Mouse (Mus musculus) hindbrain, embryonic 13.5 days (tissue): ENCODE data around the gene Mrps33. TPM values are rescaled to one million over a fixed set of nuclear protein-coding genes. Genes with fewer than 3 reads are reported as not detected.

Experiments
- ATAC-seq: fragments of 200-750 bp; cut with Nextera tagmentation; 2 replicates; pipeline ENCODE4 v1.8.0; 2017; ENCODE audit warnings: moderate TSS enrichment; ENCODE audit not compliant: low FRiP score
- H3K27ac ChIP-seq: fragments of 300-500 bp; sonication (generic); 2 replicates; pipeline ENCODE4 v1.5.1; 2015; ENCODE audit warnings: inconsistent platforms, mild to moderate bottlenecking, moderate library complexity
- H3K27me3 ChIP-seq: fragments of 300-500 bp; sonication (generic); 2 replicates; pipeline ENCODE4 v1.6.1; 2015; ENCODE audit warnings: mild to moderate bottlenecking, inconsistent platforms
- H3K36me3 ChIP-seq: fragments of 300-500 bp; sonication (generic); 2 replicates; pipeline ENCODE4 v1.6.1; 2015; ENCODE audit warnings: mild to moderate bottlenecking, inconsistent platforms
- H3K4me1 ChIP-seq: fragments of 300-500 bp; sonication (generic); replicated peaks from 2 replicates; pipeline ENCODE4 v1.6.1; 2015; ENCODE audit warnings: inconsistent platforms
- H3K4me2 ChIP-seq: fragments of 300-500 bp; sonication (generic); 2 replicates; pipeline ENCODE4 v1.6.1; 2015; ENCODE audit warnings: inconsistent platforms, mild to moderate bottlenecking, moderate library complexity
- H3K4me3 ChIP-seq: fragments of 300-500 bp; sonication (generic); 2 replicates; pipeline ENCODE4 v1.5.1; 2015; ENCODE audit warnings: mild to moderate bottlenecking, inconsistent platforms
- H3K9ac ChIP-seq: fragments of 300-500 bp; sonication (generic); 2 replicates; pipeline ENCODE4 v1.6.1; 2015; ENCODE audit warnings: mild to moderate bottlenecking, inconsistent platforms
- H3K9me3 ChIP-seq: fragments of 300-500 bp; sonication (generic); 2 replicates; pipeline ENCODE4 v1.6.1; 2016; ENCODE audit warnings: inconsistent platforms
- WGBS: fragments of 180-500 bp; shearing (Covaris S2); methylation state at CpG from one replicate; pipeline ENCODE4 v1.1.7; 2015; 5-methylcytosine and 5-hydroxymethylcytosine counted together
- polyA plus RNA-seq: library from polyadenylated mRNA; unstranded; fragments of >200 nt; fragmentation: Nextera tagmentation; extraction: Ambion mirVana; gene quantifications from 2 replicates; pipeline ENCODE4 v1.2.1, GENCODE M21; 2015

Gene Mrps33
- polyA plus RNA-seq, 1 experiment from 2014 or later, result 222 TPM

DNA sequence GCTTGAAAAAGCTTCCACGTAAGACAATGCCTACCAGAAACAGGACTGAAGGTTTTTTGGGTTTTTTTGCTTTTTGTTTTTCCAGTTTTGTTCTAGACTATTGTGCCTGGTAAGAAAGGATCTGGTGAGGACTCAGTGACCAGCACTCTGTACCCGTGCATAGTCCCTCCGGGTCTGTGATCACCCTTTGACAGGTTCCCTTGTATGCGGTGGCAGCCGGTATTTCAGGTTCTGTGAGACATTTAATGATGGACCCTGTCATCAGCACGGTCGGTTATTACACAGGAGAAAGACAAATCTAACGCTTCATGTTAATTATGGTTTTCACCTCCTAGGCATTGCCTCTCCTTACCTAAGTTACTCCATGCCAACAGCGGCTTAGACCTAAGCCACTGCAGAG is 35.8 kb downstream of the Mrps33 start:
- Histone ChIP-seq H3K27me3 (no peaks in the 10 kb centered on the region), H3K4me1 (no peaks in the 10 kb centered on the region), H3K27ac (no peak overlapping the region), H3K9me3 (no peaks in the 10 kb centered on the region), H3K4me2 (no peak overlapping the region), H3K36me3 (no peaks in the 10 kb centered on the region), H3K4me3 (no peak overlapping the region), H3K9ac (no peak overlapping the region)
- WGBS, result 89% methylated on average over 9 of the region's 9 CpGs
- ATAC-seq, result no peak

DNA sequence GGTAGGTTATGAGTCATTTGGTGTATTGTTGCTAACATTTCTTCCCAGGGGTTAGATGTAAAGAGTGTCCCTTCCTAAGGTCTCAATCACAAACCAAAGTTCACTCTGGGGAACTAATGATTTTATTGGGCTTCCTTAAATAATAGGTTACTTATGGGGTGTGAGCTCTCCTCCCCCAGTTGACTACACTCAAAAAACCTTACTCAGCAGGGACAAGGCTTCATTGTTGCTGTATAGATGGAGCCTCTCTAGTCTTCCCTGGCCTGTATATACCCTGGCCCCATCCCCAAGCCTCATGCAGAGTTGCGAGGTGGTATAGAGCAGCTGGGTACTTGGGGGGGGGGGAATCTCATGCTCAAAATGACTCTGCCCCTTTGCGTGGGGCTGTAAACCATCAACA is 53.6 kb downstream of the Mrps33 start:
- no peak overlapping the region for H3K4me2 ChIP-seq
- no peaks in the 10 kb centered on the region for H3K27me3 ChIP-seq
- ATAC-seq, result no peak
- H3K9ac ChIP-seq, result no peak overlapping the region
- H3K4me3 ChIP-seq, result no peak overlapping the region
- 79% methylated on average over 2 of the region's 2 CpGs for whole genome bisulfite sequencing
- no peaks in the 10 kb centered on the region for H3K9me3 ChIP-seq
- no peak overlapping the region for H3K27ac ChIP-seq
- H3K4me1 ChIP-seq, result no peaks in the 10 kb centered on the region
- H3K36me3 ChIP-seq, result no peaks in the 10 kb centered on the region

Other genes starting within 250 kb of the Mrps33 start
- 41.4 and 46.9 TPM in 2 replicates for gene Adck2, start 237.1 kb downstream of the Mrps33 start, polyA plus RNA-seq
- 2.1 TPM in 1 of 2 replicates, not detected in the other for gene Gm42420, start 225.2 kb downstream of the Mrps33 start, polyA plus RNA-seq
- 410 and 414 TPM in 2 replicates for gene Ndufb2, start 218.4 kb downstream of the Mrps33 start, polyA plus RNA-seq
- 24.0 and 24.6 TPM in 2 replicates for gene Braf, start 85.5 kb downstream of the Mrps33 start, polyA plus RNA-seq
- gene Tmem178b, start 62.3 kb upstream of the Mrps33 start, polyA plus RNA-seq, result 29.8 and 31.9 TPM in 2 replicates